ENCODE assay signal across 12 mouse cellular contexts in the genomic region with DNA sequence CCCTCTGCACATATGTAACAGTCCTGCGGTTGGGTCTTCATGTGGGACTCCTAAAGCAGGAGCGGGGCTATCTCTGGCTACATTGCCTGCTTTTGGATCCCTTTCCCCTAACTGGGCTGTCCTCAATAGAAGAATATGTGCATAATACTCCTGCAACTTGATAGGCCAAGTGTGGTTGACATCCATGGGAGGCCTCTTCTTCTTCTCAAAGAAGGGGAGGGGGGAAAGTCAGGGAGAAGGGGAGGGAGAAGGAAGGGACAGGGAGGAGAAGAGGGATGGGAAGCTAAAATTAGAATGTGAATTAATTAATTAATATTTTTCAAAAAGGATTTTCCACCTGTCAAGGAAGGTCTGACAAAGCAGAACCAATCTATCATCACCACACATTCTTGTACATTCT.
DNase-seq lines count a peak whose midpoint lies in the region; ATAC-seq and TF ChIP-seq lines count a peak whose summit lies in the region.
"Had no signal": no experiment of that assay in that cellular context is flagged by ENCODE, and none has a peak within 500 bp of the region (broad histone marks: within the 10 kb centered on the region; RNA-seq: fewer than 3 reads in every experiment).

No protein-coding gene starts in this region.

- H3K27ac ChIP-seq in lung, embryonic 14.5 days (ENCODE audit: low read depth), result no peak overlapping the region
- peak overlapping the region; percentile 90 for H3K27ac ChIP-seq in forebrain, embryonic 13.5 days
- peak overlapping the region; percentile 78; the same call in 1 of the 2 replicates for H3K27ac ChIP-seq in hindbrain, postnatal 0 days
- peak overlapping the region; percentile 79 for H3K27ac ChIP-seq in neural tube, embryonic 14.5 days (ENCODE audit: low read depth, low read length)
- H3K27ac ChIP-seq: heart, embryonic 15.5 days; liver, embryonic 12.5 days; stomach, postnatal 0 days had no signal

- WGBS in lung, embryonic 14.5 days, result 100% methylated on average over 2 of the region's 2 CpGs
- 98% methylated on average over 2 of the region's 2 CpGs for WGBS in forebrain, embryonic 13.5 days
- WGBS in hindbrain, postnatal 0 days, result 95% methylated on average over 2 of the region's 2 CpGs
- 100% methylated on average over 2 of the region's 2 CpGs for WGBS in neural tube, embryonic 14.5 days

- no peak overlapping the region for H3K4me3 ChIP-seq in lung, embryonic 14.5 days (ENCODE audit: low read depth, low read length)
- no peak overlapping the region for H3K4me3 ChIP-seq in forebrain, embryonic 13.5 days
- H3K4me3 ChIP-seq in hindbrain, postnatal 0 days (ENCODE audit: low read length), result no peak overlapping the region
- H3K4me3 ChIP-seq in neural tube, embryonic 14.5 days (ENCODE audit: low read depth, low read length), result no peak overlapping the region
- H3K4me3 ChIP-seq: heart, embryonic 15.5 days; liver, embryonic 12.5 days had no signal

- H3K4me2 ChIP-seq in lung, embryonic 14.5 days, result 0 out of 2 replicates have a peak overlapping the region, but pooled peaks have one; percentile 5
- H3K4me2 ChIP-seq in forebrain, embryonic 13.5 days, result peak overlapping the region; percentile 42
- no peak overlapping the region for H3K4me2 ChIP-seq in hindbrain, postnatal 0 days (ENCODE audit: low read depth, low read length)
- H3K4me2 ChIP-seq in neural tube, embryonic 14.5 days (ENCODE audit: low read depth, low read length), result peak overlapping the region; percentile 7; the same call in 1 of the 2 replicates
- H3K4me2 ChIP-seq: liver, embryonic 12.5 days had no signal

- 0 out of 2 replicates have a peak, but pooled peaks cover 5% of the 10 kb centered on the region for H3K4me1 ChIP-seq in lung, embryonic 14.5 days (ENCODE audit: insufficient read depth)
- H3K4me1 ChIP-seq in forebrain, embryonic 13.5 days, result peaks cover 22% of the 10 kb centered on the region
- no peaks in the 10 kb centered on the region for H3K4me1 ChIP-seq in hindbrain, postnatal 0 days (ENCODE audit: insufficient read depth, low read length)
- H3K4me1 ChIP-seq in neural tube, embryonic 14.5 days (ENCODE audit: control insufficient read depth, insufficient read depth, low read length), result no peaks in the 10 kb centered on the region
- H3K4me1 ChIP-seq: heart, embryonic 15.5 days had no signal

- H3K27me3 ChIP-seq in lung, embryonic 14.5 days (ENCODE audit: insufficient read depth, low read length), result no peaks in the 10 kb centered on the region
- H3K27me3 ChIP-seq in forebrain, embryonic 13.5 days, result no peaks in the 10 kb centered on the region
- H3K27me3 ChIP-seq in hindbrain, postnatal 0 days (ENCODE audit: insufficient read depth, low read length), result no peaks in the 10 kb centered on the region
- no peaks in the 10 kb centered on the region for H3K27me3 ChIP-seq in neural tube, embryonic 14.5 days (ENCODE audit: control insufficient read depth, insufficient read depth, low read length)
- H3K27me3 ChIP-seq: heart, embryonic 15.5 days; liver, embryonic 12.5 days had no signal

- no peak for DNase-seq in lung, embryonic 14.5 days
- no peak for DNase-seq in lung, postnatal 14 days
- DNase-seq in hindbrain, postnatal 0 days (ENCODE audit: low spot score), result no peak
- no peak for DNase-seq in adrenal gland, postnatal 14 days
- DNase-seq in right cerebral cortex, postnatal 14 days, result no peak
- no peak for DNase-seq in lung, postnatal 4 days
- DNase-seq: adrenal gland, postnatal 10 days had no signal

- no peaks in the 10 kb centered on the region for H3K36me3 ChIP-seq in lung, embryonic 14.5 days (ENCODE audit: insufficient read depth)
- 0 out of 2 replicates have a peak, but pooled peaks cover 3% of the 10 kb centered on the region for H3K36me3 ChIP-seq in forebrain, embryonic 13.5 days (ENCODE audit: poor library complexity, severe bottlenecking)
- no peaks in the 10 kb centered on the region for H3K36me3 ChIP-seq in hindbrain, postnatal 0 days (ENCODE audit: insufficient read depth, low read length)
- no peaks in the 10 kb centered on the region for H3K36me3 ChIP-seq in neural tube, embryonic 14.5 days (ENCODE audit: control insufficient read depth, insufficient read depth, low read length)
- H3K36me3 ChIP-seq: heart, embryonic 15.5 days; liver, embryonic 12.5 days had no signal

- H3K9ac ChIP-seq in lung, embryonic 14.5 days, result no peak overlapping the region
- no peak overlapping the region for H3K9ac ChIP-seq in forebrain, embryonic 13.5 days
- no peak overlapping the region for H3K9ac ChIP-seq in hindbrain, postnatal 0 days (replicated peaks; ENCODE audit: low read length)
- no peak overlapping the region for H3K9ac ChIP-seq in neural tube, embryonic 14.5 days (replicated peaks; ENCODE audit: low read depth, low read length)
- H3K9ac ChIP-seq: heart, embryonic 15.5 days; liver, embryonic 12.5 days had no signal

- TF ChIP-seq CTCF in lung, embryonic 14.5 days (IDR thresholded peaks at IDR 0.05; ENCODE audit: low read depth), result no peak
- no peak for TF ChIP-seq CTCF in hindbrain, postnatal 0 days (IDR thresholded peaks at IDR 0.05; ENCODE audit: low read depth)

- no peaks in the 10 kb centered on the region for H3K9me3 ChIP-seq in lung, embryonic 14.5 days (ENCODE audit: low read depth, low read length)
- no peaks in the 10 kb centered on the region for H3K9me3 ChIP-seq in forebrain, embryonic 13.5 days (replicated peaks)
- no peaks in the 10 kb centered on the region for H3K9me3 ChIP-seq in hindbrain, postnatal 0 days (ENCODE audit: low read length)
- H3K9me3 ChIP-seq in neural tube, embryonic 14.5 days (ENCODE audit: control insufficient read depth, low read length), result no peaks in the 10 kb centered on the region
- H3K9me3 ChIP-seq: heart, embryonic 15.5 days; liver, embryonic 12.5 days had no signal

- ATAC-seq in lung, embryonic 14.5 days (ENCODE audit: insufficient read depth), result peak; percentile 23; the same call in 1 of the 2 replicates
- ATAC-seq in forebrain, embryonic 13.5 days, result peak; percentile 48
- ATAC-seq in hindbrain, postnatal 0 days, result peak; percentile 72; the same call in 1 of the 2 replicates
- ATAC-seq in neural tube, embryonic 14.5 days (ENCODE audit: low read depth), result peak; percentile 18; the same call in 1 of the 2 replicates
- ATAC-seq: liver, embryonic 12.5 days had no signal

Comparison
In these comparisons a context has a peak if more than half of its experiments do, and no peak if none do; other contexts are left out.
1. ATAC-seq: peak in every context shown above with its lines; median percentile 72 in hindbrain, postnatal 0 days; 48 in forebrain, embryonic 13.5 days; 23 in lung, embryonic 14.5 days; 18 in neural tube, embryonic 14.5 days.